In genomic region chr3:79538342-79538741, GRCm38 (mm10) we compare ENCODE assay signal across 19 mouse cellular contexts. TPM values are rescaled to one million over a fixed set of nuclear protein-coding genes. Genes with fewer than 3 reads are reported as not detected.
DNase-seq lines count a peak whose midpoint lies in the region; ATAC-seq and TF ChIP-seq lines count a peak whose summit lies in the region.
"Had no signal": no experiment of that assay in that cellular context is flagged by ENCODE, and none has a peak within 500 bp of the region (broad histone marks: within the 10 kb centered on the region; RNA-seq: fewer than 3 reads in every experiment).

No protein-coding gene starts in this region.

- H3K27me3 ChIP-seq in G1E (ENCODE audit: insufficient read depth, low read length): no peaks in the 10 kb centered on the region
- no peaks in the 10 kb centered on the region for H3K27me3 ChIP-seq in intestine, embryonic 15.5 days (replicated peaks)
- H3K27me3 ChIP-seq in liver, embryonic 14.5 days (ENCODE audit: control insufficient read depth, insufficient read depth, low read length): no peaks in the 10 kb centered on the region
- no peaks in the 10 kb centered on the region for H3K27me3 ChIP-seq in lung, postnatal 0 days (replicated peaks; ENCODE audit: insufficient read depth, low read length)
- H3K27me3 ChIP-seq: limb, embryonic 12.5 days; neural tube, embryonic 12.5 days had no signal

- intact Hi-C loops in left cerebral cortex, adult 2 months (cut with DNase I): no loop called here

- DNase-seq in 416B (ENCODE audit: low read depth) (peak; percentile 86), G1E (ENCODE audit: low spot score) (no peak)
- peak in 1 of 3 experiments; percentile 40 for DNase-seq in liver, embryonic 14.5 days (ENCODE audit: low read depth in 3 of 3, low spot score in 3 of 3)
- no peak for DNase-seq in layer of hippocampus, adult 9-10 months (ENCODE audit: low spot score)
- no peak for DNase-seq in left cerebral cortex, adult 2 months (ENCODE audit: extremely low spot score in 1 of 2, low spot score in 2 of 2)
- DNase-seq in lung, postnatal 0 days (ENCODE audit: low spot score): no peak
- DNase-seq in ovary, adult 18-20 months (ENCODE audit: low spot score): no peak
- DNase-seq: adrenal gland, adult 8-10 months; cerebellum, adult 8-10 months; gastrocnemius, postnatal 36 days; heart, postnatal 36 days; kidney, postnatal 4 days; layer of hippocampus, postnatal 36 days; right cerebral cortex, postnatal 25 days; thymus, postnatal 36 days had no signal

- H3K27ac ChIP-seq in intestine, embryonic 15.5 days: no peak overlapping the region
- H3K27ac ChIP-seq in liver, embryonic 14.5 days: no peak overlapping the region
- no peak overlapping the region for H3K27ac ChIP-seq in left cerebral cortex, adult 2 months
- no peak overlapping the region for H3K27ac ChIP-seq in lung, postnatal 0 days (ENCODE audit: low read length)
- H3K27ac ChIP-seq: limb, embryonic 12.5 days; neural tube, embryonic 12.5 days had no signal

- peaks cover 39% of the 10 kb centered on the region for H3K36me3 ChIP-seq in G1E (replicated peaks)
- no peaks in the 10 kb centered on the region for H3K36me3 ChIP-seq in intestine, embryonic 15.5 days
- H3K36me3 ChIP-seq in liver, embryonic 14.5 days (replicated peaks; ENCODE audit: control insufficient read depth, insufficient read depth, low read depth): no peaks in the 10 kb centered on the region; the same call in 1 of the 2 replicates
- no peaks in the 10 kb centered on the region for H3K36me3 ChIP-seq in lung, postnatal 0 days (ENCODE audit: insufficient read depth, low read length)
- H3K36me3 ChIP-seq: limb, embryonic 12.5 days; neural tube, embryonic 12.5 days had no signal

- WGBS in intestine, embryonic 15.5 days: 65% methylated on average over 3 of the region's 3 CpGs
- WGBS in liver, embryonic 14.5 days (ENCODE audit: insufficient replicate concordance): 11% methylated on average over 3 of the region's 3 CpGs
- 68% methylated on average over 3 of the region's 3 CpGs for WGBS in lung, postnatal 0 days

- no peak overlapping the region for H3K4me3 ChIP-seq in G1E (ENCODE audit: low read depth, low read length)
- H3K4me3 ChIP-seq in intestine, embryonic 15.5 days (replicated peaks): no peak overlapping the region
- no peak overlapping the region for H3K4me3 ChIP-seq in liver, embryonic 14.5 days (ENCODE audit: insufficient read depth in 1 of 2, low read depth in 2 of 2, low read length in 2 of 2)
- no peak overlapping the region for H3K4me3 ChIP-seq in left cerebral cortex, adult 2 months
- no peak overlapping the region for H3K4me3 ChIP-seq in lung, postnatal 0 days (ENCODE audit: low read depth, low read length)
- H3K4me3 ChIP-seq: limb, embryonic 12.5 days; neural tube, embryonic 12.5 days had no signal

- H3K4me2 ChIP-seq in intestine, embryonic 15.5 days (replicated peaks): no peak overlapping the region
- no peak overlapping the region for H3K4me2 ChIP-seq in liver, embryonic 14.5 days (ENCODE audit: low read depth)
- no peak overlapping the region for H3K4me2 ChIP-seq in lung, postnatal 0 days (replicated peaks; ENCODE audit: low read depth, low read length)
- H3K4me2 ChIP-seq: heart, embryonic 11.5 days; limb, embryonic 12.5 days; neural tube, embryonic 12.5 days had no signal

- H3K4me1 ChIP-seq in G1E (ENCODE audit: insufficient read depth, low read depth, low read length): peaks cover 65% of the 10 kb centered on the region
- peaks cover 6% of the 10 kb centered on the region; the same call in 1 of the 2 replicates for H3K4me1 ChIP-seq in intestine, embryonic 15.5 days (replicated peaks)
- H3K4me1 ChIP-seq in liver, embryonic 14.5 days (replicated peaks; ENCODE audit: control insufficient read depth in 2 of 2, insufficient read depth in 2 of 2, low read length in 1 of 2): peaks cover 19 to 47% of the 10 kb centered on the region in 2 experiments
- H3K4me1 ChIP-seq in lung, postnatal 0 days (ENCODE audit: insufficient read depth, low read depth, low read length): no peaks in the 10 kb centered on the region
- H3K4me1 ChIP-seq: limb, embryonic 12.5 days had no signal

- peak; percentile 77 for ATAC-seq in G1E (ENCODE audit: extremely low read depth, insufficient number of reproducible peaks, low FRiP score, poor library complexity, severe bottlenecking)
- ATAC-seq in intestine, embryonic 15.5 days: 0 out of 2 replicates have a peak, but pooled peaks have one; percentile 60
- peak; percentile 75 for ATAC-seq in liver, embryonic 14.5 days (ENCODE audit: insufficient read depth)
- no peak for ATAC-seq in lung, postnatal 0 days

- H3K9ac ChIP-seq in intestine, embryonic 15.5 days: no peak overlapping the region
- no peak overlapping the region for H3K9ac ChIP-seq in liver, embryonic 14.5 days (replicated peaks)
- no peak overlapping the region for H3K9ac ChIP-seq in lung, postnatal 0 days (replicated peaks; ENCODE audit: low read depth)
- H3K9ac ChIP-seq: limb, embryonic 12.5 days; neural tube, embryonic 12.5 days had no signal

- TF ChIP-seq EP300 in liver, embryonic 14.5 days (IDR thresholded peaks at IDR 0.05; ENCODE audit: low read depth): peak; percentile 60
- TF ChIP-seq EP300 in lung, postnatal 0 days (IDR thresholded peaks at IDR 0.05): no peak

- no peak for TF ChIP-seq CTCF in G1E (IDR thresholded peaks at IDR 0.05; ENCODE audit: low read depth, low read length)
- TF ChIP-seq CTCF in liver, embryonic 14.5 days (IDR thresholded peaks at IDR 0.05; ENCODE audit: low read depth): no peak
- no peak for TF ChIP-seq CTCF in left cerebral cortex, adult 2 months (IDR thresholded peaks at IDR 0.05)
- TF ChIP-seq CTCF in lung, postnatal 0 days (IDR thresholded peaks at IDR 0.05): no peak

- H3K9me3 ChIP-seq in G1E (replicated peaks): no peaks in the 10 kb centered on the region
- no peaks in the 10 kb centered on the region for H3K9me3 ChIP-seq in intestine, embryonic 15.5 days
- no peaks in the 10 kb centered on the region for H3K9me3 ChIP-seq in liver, embryonic 14.5 days (ENCODE audit: control insufficient read depth, low read length)
- H3K9me3 ChIP-seq in lung, postnatal 0 days (ENCODE audit: low read length): no peaks in the 10 kb centered on the region
- H3K9me3 ChIP-seq: limb, embryonic 12.5 days; neural tube, embryonic 12.5 days had no signal

RNA-seq across cellular contexts. Expression of gene Fnip2, which starts 29.3 kb away (rescaled TPM):
- total RNA-seq in G1E (2014; fragmentation: Nextera tagmentation) (71.3 and 81.8 TPM in 2 replicates), G1E (2017) (54.5 and 57.6 TPM in 2 replicates)
- 3.2 and 3.5 TPM in 2 replicates for polyA plus RNA-seq in G1E (2012)
- 3.3 and 3.9 TPM in 2 replicates for polyA plus RNA-seq in intestine, embryonic 15.5 days (2015; fragmentation: Nextera tagmentation; extraction: Ambion mirVana)
- polyA plus RNA-seq in liver, embryonic 14.5 days (2012; rRNA removed): 5.2 and 5.9 TPM in 2 replicates
- 3.5 TPM in 2 replicates for polyA plus RNA-seq in liver, embryonic 14.5 days (2014; fragmentation: Nextera tagmentation; extraction: Ambion mirVana)
- 10 to 100 TPM; 17.7 to 20.2 TPM for total RNA-seq in left cerebral cortex, adult 2 months (2021)
- polyA plus RNA-seq in lung, postnatal 0 days (2015; fragmentation: Nextera tagmentation; extraction: Ambion mirVana): 3.5 and 4.2 TPM in 2 replicates

RNA-seq across cellular contexts. Expression of gene Ppid, which starts 52.8 kb away (rescaled TPM):
- total RNA-seq in G1E (2014; fragmentation: Nextera tagmentation): 156 and 169 TPM in 2 replicates
- 213 and 235 TPM in 2 replicates for total RNA-seq in G1E (2017)
- 23.6 and 32.6 TPM in 2 replicates for polyA plus RNA-seq in G1E (2012)
- polyA plus RNA-seq in intestine, embryonic 15.5 days (2015; fragmentation: Nextera tagmentation; extraction: Ambion mirVana): 148 and 164 TPM in 2 replicates
- polyA plus RNA-seq in liver, embryonic 14.5 days (2012; rRNA removed): 27.5 and 59.5 TPM in 2 replicates
- 97.9 and 109 TPM in 2 replicates for polyA plus RNA-seq in liver, embryonic 14.5 days (2014; fragmentation: Nextera tagmentation; extraction: Ambion mirVana)
- 10 to 100 TPM; 67.2 to 73.7 TPM for total RNA-seq in left cerebral cortex, adult 2 months (2021)
- 36.6 and 44.6 TPM in 2 replicates for polyA plus RNA-seq in lung, postnatal 0 days (2015; fragmentation: Nextera tagmentation; extraction: Ambion mirVana)
